Mouse (Mus musculus): ENCODE data around the gene Snn.

GRCm38 (mm10) chr16:11064742-11065141 is 4.0 kb downstream of the Snn start:
- TF ChIP-seq CTCF (IDR thresholded peaks at IDR 0.05; ENCODE audit: low read depth), result no peak
- no peak for TF ChIP-seq EP300 (IDR thresholded peaks at IDR 0.05; ENCODE audit: low read depth)
